Mouse (Mus musculus): ENCODE data around the gene Hoxd12.

DNA sequence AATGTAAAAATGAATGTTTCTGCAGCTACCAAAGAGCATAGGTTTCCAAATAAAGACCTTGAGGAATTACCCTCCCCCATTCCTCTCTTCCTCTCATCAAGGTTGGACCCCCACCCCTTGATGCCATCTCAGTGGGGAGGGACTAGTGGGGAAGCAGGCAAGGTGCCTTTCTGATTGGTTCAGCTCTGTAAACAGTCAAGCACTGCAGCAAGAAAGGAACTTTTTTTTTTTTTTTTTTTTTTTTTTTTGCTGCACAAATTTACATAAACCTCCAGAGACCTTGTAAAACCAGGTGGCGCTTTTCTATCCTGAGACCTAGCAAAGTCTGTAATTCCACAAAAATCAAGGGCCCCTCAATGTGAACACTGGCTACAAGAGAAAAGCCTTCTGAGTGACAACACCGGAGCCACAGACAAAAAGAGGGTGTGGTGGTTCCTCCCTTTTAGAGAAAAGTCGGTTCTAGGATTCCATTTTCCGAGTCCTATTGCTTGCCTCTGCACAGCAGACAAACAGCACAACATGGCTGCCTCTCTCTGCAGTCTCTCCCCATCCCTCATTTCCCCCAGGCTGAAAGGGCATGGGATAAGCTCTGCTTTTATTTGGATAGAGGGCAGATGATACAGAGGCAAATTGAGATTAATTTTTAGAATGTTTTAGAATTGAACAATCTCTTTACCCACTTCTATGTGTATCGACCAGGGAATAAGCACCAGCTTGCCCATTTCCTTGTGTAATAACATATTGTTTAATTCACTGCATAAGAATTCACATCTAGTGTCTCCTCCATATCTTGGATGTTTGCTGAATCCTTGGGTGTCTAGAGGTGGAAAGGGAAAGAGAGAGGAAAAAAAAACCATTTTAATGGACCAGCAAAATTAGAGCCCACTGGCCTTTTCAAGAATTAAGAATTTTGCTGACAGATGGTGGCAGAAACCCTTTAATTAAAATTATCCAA, 34.9 kb downstream of the Hoxd12 start:
- no peak for TF ChIP-seq CTCF (IDR thresholded peaks at IDR 0.05; ENCODE audit: low read depth)
- TF ChIP-seq EP300 (IDR thresholded peaks at IDR 0.05; ENCODE audit: low read depth) = no peak
